Mouse (Mus musculus): ENCODE data around the gene Fgfrl1.

- TF ChIP-seq POLR2A (IDR thresholded peaks at IDR 0.05; ENCODE audit: insufficient read length, low read depth): no peak
- TF ChIP-seq TCF12 (IDR thresholded peaks at IDR 0.05; ENCODE audit: insufficient read depth, poor library complexity, severe bottlenecking): no peak
- TF ChIP-seq POLR2AphosphoS2 (IDR thresholded peaks at IDR 0.05; ENCODE audit: insufficient read length, low read depth): no peak
- TF ChIP-seq MYOG (IDR thresholded peaks at IDR 0.05; ENCODE audit: control insufficient read depth in 1 of 3, insufficient read depth in 1 of 3, insufficient read length in 2 of 3, low read depth in 2 of 3): no peak
- TF ChIP-seq TCF3 (IDR thresholded peaks at IDR 0.05; ENCODE audit: insufficient read length, low read depth): no peak
- no peak for TF ChIP-seq MYOD1 (IDR thresholded peaks at IDR 0.05; ENCODE audit: control insufficient read depth in 1 of 3, insufficient read length in 2 of 3, low read depth in 2 of 3)
- no peak for TF ChIP-seq MAX (IDR thresholded peaks at IDR 0.05; ENCODE audit: low read depth)
- TF ChIP-seq E2F4 (IDR thresholded peaks at IDR 0.05; ENCODE audit: insufficient read depth): no peak
Measured at GRCm38 (mm10) chr5:108675251-108675816, 16.8 kb upstream of the Fgfrl1 start, which contains the start of gene Slc26a1.

Data from myocyte (in vitro differentiated cells).